Mouse (Mus musculus) megakaryocyte, adult 5-6 weeks (primary cell): ENCODE results near the gene Sepsecs. TPM values are rescaled to one million over a fixed set of nuclear protein-coding genes. Genes with fewer than 3 reads are reported as not detected.
"Not testable (repeated sequence)": the region's sequence is repeated elsewhere in the genome, so short reads cannot be mapped to it uniquely, and the experiment has no call there.

ENCODE experiments used
- ATAC-seq: 2 replicates; pipeline ENCODE4 v1.8.0; 2016; ENCODE audit warnings: mild to moderate bottlenecking, inconsistent platforms; ENCODE audit not compliant: poor library complexity, severe bottlenecking
- total RNA-seq, 2 experiments: library from RNA; stranded (forward) in 1 of 2; stranded (reverse) in 1 of 2; fragments of 153-499, 151-499 nt in 1 of 2; fragments of 221-1000, 200-1000 nt in 1 of 2; gene quantifications; 2 replicates each; pipeline versions ENCODE4 v1.2.3 to v1.2.4; 2015 to 2017

Gene Sepsecs
- total RNA-seq (2015) (5.2 and 8.5 TPM in 2 replicates), total RNA-seq (2017) (9.2 and 9.3 TPM in 2 replicates)

DNA sequence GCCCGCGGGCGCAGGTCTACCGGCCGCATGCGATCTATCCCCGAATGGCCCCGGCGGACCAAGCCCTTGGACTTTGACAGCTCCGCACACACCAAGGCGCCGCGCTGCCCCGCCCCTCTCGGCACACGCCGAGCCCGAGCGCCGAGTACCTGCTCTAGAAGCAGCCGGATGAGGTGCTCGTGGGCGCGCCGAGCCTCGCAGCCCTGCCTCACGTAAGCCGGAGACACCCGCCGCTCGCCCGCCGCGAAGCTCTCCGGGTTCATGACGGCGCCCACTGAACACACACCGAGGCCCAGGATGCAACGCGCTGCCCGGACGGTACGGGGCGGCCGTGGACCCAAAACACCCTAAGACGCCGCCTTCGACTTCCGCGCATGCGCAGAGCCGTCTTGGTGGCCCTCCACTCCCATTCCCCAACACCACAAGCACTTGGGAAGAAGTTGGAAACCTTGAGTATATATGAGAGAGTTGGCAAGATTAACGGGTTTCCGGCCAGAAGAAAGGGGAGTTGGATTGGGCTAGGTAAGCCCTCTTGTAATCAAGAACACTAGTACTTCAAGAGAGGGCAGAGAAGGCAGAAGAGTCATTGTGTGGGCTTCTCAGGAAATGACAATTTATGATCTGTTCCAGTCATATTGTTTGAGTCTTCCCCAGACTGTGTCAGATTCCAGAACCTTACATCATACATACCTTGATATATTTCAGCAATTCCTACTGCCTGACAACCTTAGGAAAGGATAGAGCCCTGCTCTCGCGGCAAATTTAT is at the start of gene Sepsecs:
TSS of gene Sepsecs (minus strand) at position 283 of the 766 bp plus-strand sequence.
- ATAC-seq: peak; percentile 96

DNA sequence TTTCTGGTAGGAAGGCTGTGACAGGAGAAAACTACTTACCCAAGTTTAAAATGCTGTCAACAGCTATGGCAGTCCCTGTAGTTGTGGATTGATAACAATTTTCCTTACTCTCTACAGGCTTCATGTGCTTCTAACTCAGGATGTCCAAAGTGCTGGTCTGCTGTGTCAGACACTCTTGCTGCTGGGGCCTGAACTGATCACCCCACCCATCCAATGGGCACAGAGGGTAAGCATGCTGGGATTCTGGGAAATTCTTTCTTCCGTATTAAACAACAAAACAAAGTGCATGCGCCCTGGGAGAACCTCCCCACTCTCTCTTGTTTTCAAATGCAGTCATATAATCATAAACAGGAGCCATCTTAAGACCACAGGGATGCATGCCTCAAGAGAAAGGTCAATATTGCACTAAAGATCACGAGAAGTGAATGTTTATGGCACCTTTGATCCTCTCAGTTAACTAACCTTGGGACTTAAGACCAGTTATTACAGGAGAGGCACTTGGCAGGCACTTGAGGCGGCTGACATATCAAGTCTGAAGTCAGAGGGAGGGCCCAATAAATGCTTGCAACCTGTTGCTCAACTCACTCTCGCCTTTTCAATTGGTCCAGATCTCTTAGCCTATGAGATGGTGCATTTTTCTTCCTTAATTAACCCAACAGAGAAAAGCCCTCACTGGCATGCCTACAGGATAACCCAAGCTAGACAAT is 47.4 kb upstream of the Sepsecs start:
- no peak for ATAC-seq

DNA sequence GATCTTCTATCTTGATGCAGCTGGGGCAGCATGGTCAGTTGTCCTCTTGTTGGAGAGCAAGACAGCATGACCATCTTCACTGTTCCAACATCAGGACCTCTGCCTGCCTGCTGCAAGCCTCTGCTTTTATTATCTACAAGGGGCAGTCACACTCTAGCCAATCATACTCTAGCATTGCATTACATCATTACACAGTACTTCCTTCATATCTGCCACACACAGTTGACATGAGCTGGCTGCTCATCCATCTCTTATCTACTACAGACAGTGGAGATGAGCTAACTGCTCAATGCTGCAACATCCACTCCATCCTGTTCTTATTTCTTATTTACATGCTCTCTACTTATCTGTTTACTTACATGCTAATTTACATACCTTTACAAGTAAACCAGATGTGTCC is 43.2 kb upstream of the Sepsecs start:
- peak; percentile 51 for ATAC-seq

DNA sequence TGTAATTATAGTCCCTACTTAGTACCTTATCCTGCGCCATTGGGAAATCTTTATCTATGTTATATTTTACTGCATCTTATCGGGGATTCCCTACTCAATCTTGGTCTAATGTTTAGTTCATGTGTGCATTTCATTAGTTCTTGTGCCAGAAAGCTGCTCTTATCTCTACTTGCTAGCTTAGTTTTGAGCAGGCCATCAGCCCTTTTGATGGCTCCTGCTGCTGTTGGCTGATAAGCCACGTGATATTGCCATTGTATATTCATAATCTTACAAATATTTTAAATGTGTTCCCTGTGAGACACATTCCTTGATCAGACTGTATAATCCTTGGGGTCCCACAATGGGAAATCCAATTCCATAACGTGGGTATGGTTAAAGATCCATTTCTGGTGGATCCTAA is 35.1 kb upstream of the Sepsecs start:
- ATAC-seq: no peak

DNA sequence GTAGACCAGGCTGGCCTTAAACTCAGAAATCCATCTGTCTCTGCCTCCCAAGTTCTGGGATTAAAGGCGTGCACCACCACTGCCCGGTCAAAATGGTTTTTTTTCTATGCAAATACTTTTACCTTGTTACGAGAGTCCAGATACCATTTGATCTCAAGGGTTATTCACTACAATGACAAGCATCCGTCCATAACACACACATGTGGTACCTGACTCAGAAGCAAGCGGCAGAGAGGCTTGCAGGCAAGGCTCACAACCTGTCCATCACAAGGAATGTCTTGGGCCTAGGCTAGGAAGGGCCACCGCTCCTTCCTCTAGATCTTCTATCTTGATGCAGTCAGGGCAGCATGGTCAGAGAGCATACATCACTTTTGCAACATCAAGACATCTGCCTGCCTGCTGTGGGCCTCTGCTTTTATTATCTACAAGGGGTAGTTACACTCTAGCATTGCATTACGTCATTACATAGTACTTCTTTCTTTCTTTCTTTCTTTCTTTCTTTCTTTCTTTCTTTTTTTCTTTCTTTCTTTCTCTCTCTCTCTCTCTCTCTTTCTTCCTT is 28.5 kb upstream of the Sepsecs start:
- ATAC-seq: not testable (repeated sequence)

DNA sequence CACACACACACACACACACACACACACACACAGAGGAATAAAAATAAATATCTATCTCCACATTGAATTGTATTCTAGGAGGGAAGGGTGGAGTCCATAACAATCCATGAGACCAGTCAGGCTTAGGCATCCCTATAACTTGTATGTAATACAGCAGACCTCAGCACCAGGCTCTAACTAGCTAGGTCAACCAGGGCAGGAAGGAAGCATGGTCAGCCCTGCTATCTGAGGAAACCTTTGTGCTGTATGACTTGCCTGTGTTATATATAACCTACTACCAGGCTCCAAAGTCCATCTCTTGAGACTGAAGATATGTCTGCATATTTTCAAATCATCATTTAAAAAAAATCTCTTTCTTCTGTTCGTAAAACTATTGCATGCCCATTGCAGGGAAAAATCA is 27.8 kb upstream of the Sepsecs start:
- ATAC-seq: no peak

DNA sequence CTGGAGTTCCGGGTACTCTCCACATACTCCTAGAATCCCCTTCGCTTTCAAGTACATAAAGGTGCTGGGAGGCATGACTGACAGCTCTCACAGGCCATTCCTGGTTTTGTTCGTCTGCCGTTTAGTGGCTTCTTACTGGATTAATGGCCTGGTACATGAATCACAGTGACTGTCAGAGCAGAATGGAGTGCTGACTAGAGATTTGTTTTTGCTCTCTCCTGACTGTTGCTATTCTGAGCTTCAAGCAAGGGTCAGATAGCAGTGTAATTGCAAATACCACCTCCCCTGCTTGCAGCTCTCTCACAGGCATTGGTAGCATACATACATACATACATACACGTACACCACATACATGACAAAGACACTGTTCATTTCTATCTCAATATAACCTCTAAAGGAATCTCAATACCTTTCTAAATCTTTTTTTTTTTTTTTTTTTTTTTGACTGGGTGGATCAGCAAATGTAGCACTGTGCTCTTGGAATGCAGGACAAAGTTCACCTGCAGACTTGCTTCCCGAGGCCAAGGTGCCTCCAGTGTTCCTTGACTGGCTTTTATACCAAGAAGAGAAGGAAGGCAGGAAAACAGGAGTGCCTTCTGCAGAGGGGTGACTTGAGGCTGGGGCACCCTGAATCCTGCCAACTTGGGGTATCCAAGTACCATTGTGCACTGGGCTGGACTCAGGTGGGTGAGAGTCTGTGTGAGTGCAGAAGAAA is 18.4 kb upstream of the Sepsecs start:
- ATAC-seq: no peak

DNA sequence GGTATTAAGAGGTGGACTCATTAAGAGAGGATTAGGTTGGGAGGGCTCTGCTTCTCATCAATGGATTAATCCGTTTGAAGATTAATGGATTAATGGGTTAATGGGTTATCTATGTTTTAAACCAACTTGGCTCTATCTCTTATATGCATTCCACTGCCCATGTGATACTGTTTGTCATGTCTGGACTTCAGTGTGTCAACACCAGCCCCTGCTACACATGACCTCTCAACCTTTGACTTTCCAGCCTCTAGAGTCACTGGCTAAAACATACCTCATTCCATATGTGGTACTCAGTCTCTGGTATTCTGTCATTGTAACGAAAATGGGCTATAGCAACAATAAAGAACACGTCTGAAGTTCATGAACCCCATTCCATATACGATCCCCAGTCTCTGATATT is 11.6 kb upstream of the Sepsecs start:
- ATAC-seq: no peak

DNA sequence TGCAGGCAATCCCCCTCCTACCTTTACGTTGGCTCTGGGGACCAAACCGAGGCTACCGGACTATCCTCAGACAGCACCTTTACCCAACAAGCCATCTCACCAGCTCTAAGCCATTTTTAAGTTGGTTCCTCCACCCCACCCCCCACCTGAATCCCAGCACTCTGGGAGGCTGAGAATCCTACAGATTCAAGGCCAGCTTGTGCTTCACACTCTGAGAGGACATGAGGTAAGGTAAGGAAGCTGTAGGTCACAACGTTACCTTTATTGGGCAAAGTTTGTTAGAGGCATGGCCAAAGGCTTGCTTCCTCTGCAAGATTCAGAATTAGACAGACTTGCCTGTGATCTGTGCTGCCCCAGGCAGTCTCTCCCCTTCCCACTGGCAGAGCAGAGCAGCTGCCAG is 10.7 kb upstream of the Sepsecs start:
- ATAC-seq: no peak

DNA sequence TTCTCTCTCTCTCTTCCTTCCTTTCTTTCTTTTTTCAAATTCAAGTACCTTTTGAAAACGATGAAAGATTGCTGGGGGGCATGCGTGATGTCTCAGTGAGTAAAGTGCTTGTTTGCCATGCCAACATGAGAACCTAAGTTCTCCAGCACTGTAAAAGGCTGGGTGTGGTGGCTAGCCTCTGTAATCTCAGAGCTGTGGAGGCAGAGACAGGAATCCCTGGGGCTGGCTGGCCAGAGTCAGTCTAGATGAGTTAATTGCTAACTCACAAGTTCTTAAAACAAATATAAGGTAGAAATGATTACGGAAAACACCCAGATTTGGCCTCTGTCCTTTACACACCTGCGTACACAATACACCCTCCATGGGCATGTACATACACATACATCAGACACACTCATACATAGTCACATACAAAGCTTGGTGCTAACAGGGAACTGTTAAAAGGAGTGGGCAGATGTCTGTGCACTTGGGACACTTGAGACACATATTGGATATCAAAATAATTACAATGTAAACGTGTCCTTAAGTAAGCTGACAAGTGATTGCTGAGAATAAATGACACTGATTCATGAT is 9.1 kb upstream of the Sepsecs start:
- no peak for ATAC-seq

DNA sequence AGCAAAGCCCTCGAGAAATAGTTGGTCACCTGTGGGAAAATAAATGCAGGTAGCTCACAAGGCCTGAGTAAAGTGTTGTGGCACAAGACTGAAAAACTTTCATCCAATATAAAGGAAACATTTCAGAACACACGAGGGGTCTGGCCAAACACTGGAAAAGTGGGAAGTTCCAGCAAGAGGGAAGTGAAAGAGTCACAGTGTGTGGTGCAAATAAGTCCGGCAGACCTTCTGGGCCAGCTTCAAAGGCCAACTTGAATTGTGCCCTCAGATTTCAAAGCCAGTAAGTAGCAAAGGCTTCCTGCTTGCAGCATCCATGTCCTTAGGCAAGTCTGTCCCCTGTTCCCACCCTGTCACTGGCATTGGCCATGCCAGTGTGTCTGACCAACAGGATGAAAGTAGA is 7.6 kb upstream of the Sepsecs start:
- ATAC-seq: peak; percentile 81

DNA sequence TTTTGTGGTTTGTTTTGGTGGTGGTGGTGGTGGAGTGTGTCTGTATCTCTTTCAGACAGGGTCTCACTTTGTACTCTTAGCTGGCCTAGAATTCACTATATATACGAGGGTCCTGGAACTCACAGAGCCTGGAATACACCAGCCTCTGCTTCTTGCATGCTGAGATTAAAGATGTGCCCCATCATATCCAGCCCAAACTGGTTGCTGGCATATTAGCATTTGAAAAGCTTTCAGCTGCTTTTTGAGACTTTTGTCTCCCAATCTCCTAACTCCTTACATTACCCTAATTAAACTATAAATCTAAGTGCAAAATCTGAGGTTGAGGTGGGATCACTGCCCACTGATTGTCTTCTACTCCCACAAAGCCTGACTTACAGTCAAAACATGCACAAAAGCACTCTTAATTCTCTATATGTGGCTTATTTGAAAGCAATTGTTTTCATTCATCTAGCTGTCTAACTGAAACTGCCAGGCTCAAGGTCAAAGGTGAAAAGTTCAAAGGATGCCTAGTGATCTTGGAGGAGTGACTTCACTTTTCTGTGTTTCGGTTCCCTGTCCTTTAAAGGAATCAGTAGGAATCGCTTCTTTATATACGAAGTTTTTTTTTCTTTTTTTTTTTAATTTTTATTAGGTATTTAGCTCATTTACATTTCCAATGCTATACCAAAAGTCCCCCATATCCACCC is 5.0 kb upstream of the Sepsecs start:
- ATAC-seq: peak; percentile 86

DNA sequence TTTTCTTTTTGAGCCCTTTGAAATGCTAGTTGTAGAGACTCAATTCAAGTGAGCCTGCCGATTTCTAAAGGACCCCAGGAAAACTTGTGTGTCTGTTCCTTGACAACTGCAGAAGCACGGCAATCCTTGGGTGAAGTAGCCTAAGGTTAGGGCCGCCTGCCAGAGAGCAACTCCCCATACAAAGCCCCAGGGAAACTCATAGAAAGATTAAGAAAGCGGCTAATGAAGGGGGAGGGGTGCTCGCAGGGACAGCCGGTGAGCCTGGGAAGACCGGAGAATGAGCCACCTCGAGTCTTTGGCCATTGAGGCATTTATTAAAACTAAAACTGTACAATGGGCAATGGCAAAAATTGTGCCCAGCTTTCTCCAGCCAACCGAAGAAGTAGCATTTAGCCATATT is 3.8 kb upstream of the Sepsecs start:
- no peak for ATAC-seq

DNA sequence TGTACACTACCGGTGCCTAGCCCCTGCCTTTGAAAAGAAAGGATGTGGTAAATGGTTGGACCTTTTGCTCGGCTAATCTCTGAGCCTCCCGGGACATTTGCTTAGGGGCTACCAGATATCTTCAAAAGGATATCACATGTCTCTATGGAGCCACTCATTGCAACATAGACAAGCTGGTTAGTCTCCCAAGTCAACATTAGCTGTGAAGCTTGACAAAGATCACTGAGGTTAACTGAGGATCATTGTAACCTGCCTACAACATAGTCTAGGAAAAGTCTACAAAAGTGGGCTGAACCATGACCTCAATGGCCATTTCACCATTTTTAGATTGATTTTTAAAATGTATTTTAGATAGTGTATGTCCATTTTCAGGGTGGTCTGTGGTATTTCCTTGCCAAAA is 1.2 kb upstream of the Sepsecs start:
- ATAC-seq: no peak

DNA sequence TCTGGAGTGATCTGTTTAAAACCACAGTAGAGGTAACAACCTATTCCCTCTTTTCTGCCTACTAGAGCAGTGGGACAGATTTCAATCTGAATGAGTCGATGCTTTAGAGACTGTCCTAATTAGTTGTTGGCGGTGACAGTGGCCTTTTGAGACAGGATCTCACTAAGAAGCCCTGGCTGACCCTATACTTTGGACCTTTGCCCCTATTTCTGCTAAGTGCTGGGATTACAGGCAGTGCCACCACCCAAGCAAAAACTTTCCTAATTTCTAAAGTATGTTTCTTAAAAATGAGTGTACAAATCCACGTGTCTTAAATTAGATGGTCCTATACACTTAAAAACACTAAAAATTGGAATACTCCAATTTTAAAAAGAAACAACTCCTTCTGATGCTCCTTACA is 2.7 kb downstream of the Sepsecs start:
- no peak for ATAC-seq

DNA sequence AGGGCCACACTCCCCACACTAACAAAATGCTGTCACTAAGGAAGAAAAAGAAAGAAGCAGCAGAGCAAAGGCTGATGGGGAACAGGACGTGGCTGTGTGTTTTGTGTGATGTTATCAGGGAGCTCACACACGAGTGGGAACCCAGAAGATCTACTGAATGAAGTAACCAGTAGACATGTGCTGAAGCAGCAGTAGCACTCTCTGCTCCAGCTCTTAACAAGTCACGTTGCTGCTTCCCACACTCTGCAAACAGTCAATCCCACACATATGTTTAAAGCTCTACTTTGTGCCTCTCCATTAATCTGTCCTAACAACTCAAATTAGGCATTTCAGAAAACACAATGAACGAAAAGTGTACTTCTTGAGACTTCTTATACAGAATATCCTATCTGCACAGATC is 11.6 kb downstream of the Sepsecs start:
- no peak for ATAC-seq

DNA sequence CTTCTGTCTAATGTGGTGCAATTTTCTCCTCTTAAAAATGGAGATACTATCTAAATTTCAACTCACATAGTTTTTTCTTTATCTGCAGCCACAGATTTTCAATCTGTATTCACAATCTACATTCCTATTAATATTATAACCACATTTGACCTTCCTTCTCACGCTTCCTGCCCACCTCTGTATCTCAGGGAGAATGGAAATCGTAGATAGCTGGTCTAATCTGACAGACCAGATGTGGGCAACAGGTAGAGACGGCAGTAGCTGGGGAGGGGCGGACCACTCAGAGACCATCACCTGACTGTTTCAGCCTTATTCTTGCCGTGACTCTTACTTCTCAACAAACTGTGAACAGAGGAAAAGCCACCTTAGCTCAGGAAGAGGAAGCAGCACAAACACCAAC is 12.2 kb downstream of the Sepsecs start:
- 0 out of 2 replicates have a peak, but pooled peaks have one; percentile 18 for ATAC-seq

DNA sequence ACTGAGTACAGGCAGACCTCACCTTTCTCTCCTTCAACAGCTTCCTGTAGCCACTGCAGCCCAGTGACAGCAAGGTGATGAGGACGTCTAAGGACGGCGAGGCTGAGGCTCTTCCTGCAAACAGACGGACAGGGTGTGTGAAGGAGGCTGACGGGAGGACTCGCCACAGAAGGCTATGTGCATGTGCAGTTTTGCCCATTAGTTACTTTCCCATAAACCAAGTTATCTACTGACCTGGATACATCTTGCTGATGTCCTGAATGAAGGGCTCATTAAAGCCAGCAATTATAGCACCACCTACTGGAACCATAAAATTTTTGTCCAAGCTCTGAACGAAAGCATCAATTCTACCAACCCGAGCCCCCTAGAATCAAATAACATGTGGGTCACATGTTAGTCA is 13.5 kb downstream of the Sepsecs start:
- no peak for ATAC-seq

DNA sequence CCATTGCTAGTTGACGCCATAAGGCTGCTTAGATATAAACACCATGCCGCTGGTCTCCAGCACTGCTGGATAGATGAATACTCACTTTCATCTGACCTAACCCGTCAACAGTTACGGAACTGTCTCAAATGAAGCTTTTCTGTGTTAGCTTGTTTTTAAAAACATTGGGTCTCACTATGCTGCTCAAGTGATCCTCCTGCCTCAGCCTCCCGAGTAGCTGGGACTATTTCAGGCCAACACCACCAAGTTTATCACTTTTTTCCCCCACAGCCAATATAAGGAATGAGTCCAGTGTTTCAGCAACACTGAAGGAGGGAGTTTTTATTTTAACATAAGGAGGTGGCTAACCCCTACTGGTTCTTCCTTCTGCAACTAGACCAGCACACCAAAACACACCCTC is 14.5 kb downstream of the Sepsecs start:
- ATAC-seq: no peak

DNA sequence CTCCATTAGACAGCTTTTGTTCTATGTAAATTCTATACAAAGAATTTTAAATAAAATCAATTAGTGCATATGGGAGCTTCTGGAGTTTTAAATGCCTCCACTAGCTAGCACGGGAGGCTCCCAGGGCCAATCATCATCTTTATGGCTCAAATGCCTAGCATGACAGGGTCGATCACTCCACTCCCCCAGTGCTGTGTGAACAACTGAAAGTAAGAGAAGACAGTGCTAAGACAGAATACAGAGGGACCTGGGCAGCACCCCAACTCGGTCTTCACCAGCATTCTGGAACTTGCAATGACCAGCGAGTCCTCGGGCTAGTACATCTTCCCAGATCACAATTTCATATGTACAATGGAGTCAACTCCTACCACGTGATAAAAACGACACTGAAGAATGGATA is 16.9 kb downstream of the Sepsecs start:
- ATAC-seq: no peak

DNA sequence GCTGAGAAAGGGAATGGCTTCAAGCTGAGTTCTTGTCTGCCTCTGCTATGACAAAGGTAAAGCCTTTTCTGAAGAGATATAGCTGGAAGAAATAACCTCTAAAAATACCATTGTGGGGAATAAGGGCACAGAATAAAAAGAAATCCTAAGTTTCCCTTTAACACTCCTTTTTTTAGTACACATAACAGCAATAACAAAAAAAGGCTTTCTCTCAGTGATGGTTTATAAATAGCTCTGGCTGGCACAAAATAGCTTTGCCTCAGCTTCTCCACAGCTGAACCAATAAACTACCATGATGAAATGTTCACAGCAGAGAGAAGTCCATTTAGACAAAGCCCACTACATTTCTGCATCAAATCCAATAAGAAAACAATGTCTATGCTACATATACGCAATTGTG is 17.4 kb downstream of the Sepsecs start:
- ATAC-seq: no peak
